Mouse (Mus musculus) gastrocnemius, adult 2 months (tissue): Measurements from ENCODE around the gene Rnf168. TPM values are rescaled to one million over a fixed set of nuclear protein-coding genes. Genes with fewer than 3 reads are reported as not detected.
"Not testable (repeated sequence)": the region's sequence is repeated elsewhere in the genome, so short reads cannot be mapped to it uniquely, and the experiment has no call there.

Experiments
- DNase-seq: peaks from one replicate; pipeline ENCODE4 v3.0.0; 2022
- H3K27ac ChIP-seq: fragments of 200-600 bp; 2 replicates; pipeline ENCODE4 v1.8.1; 2022; ENCODE audit warnings: mild to moderate bottlenecking
- H3K4me3 ChIP-seq: fragments of 200-600 bp; 2 replicates; pipeline ENCODE4 v1.8.1; 2022; ENCODE audit warnings: mild to moderate bottlenecking, moderate library complexity
- CTCF ChIP-seq: fragments of 200-600 bp; IDR thresholded peaks from 2 replicates; pipeline ENCODE4 v1.8.1; 2022; ENCODE audit warnings: antibody characterized with exemption, mild to moderate bottlenecking, moderate library complexity
- intact Hi-C: fragments of 180-260 bp; cut with DNase I; formaldehyde crosslinking; loops from one replicate; pipeline ENCODE4 v1.15.1; 2025
- total RNA-seq, 2 experiments: library from RNA; stranded (reverse); gene quantifications; 2 replicates each; pipeline ENCODE4 v1.2.3; 2021

Gene Rnf168
- total RNA-seq, 2 experiments from 2014 or later, result 8.6 to 10.5 TPM

DNA sequence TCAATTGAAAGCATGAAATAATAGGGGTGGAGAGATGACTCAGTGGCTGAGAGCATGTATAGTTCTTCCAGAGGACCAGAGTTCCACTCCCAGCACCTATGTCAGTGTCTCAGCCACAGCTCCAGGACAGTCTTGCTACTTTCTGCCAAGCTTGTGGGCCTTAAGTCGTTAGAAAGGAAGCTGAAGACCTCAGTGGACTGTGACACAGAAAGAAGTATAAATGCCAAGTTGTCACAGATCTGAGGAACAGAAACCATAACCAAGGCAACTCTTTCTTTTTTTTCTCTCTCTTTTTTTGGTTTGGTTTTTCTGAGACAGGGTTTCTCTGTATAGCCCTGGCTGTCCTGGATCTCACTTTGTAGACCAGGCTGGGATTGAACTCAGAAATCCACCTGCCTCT lies 1.4 kb upstream of the Rnf168 start:
- intact Hi-C loops, result loop anchor here (1.0 to 5.0 kb wide), 2 partner anchors 56 to 156 kb away; partner anchors contain the start of genes Pcyt1a and Ubxn7
- no peak for DNase-seq
- H3K4me3 ChIP-seq, result no peak overlapping the region
- H3K27ac ChIP-seq, result peak overlapping the region; percentile 98
- no peak for TF ChIP-seq CTCF

DNA sequence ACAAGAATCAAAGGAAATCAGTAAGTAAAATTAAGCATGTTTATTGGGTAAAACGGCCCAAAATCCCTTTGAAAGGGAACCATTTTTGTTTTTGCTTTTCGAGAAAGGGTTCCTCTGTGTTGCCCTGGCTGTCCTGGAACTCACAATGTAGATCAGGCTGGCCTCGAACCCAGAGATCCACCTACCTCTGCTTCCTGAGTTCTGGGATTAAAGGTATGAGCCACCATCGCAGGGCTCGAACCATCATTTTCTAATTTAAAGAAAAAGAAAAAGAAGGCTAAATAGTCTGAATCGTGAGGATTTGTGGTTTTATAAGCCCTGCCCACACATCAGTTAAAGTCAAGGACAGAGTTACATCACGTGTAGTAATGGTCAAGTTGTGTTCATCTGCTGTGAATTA lies 1.1 kb downstream of the Rnf168 start:
- DNase-seq, result no peak
- peak overlapping the region; percentile 98 for H3K27ac ChIP-seq
- intact Hi-C loops, result loop anchor here (5.0 kb wide), 1 partner anchor 154 kb away; the partner anchor contains the start of gene Pcyt1a
- peak overlapping the region; percentile 98 for H3K4me3 ChIP-seq
- no peak for TF ChIP-seq CTCF

DNA sequence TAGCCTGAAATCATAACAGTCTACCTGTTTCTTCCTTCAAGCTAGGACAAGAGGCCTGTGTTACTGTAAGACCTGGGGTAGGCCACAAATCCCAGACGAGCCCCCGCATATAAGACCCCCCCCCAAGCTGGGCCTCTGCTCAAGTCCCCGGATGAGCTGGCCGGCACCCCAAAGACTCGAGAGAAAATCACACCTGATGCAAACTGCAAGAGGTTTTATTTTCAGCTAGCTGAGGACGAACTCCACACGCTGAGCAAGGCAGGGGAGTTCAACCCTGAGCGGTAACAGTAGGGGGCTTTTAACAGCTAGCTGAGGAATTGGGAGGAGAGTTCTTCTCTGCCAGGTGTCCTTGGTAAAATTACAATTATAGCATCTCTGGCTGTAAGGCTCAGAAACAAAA lies 3.0 kb downstream of the Rnf168 start:
- intact Hi-C loops, result no loop called here
- no peak for TF ChIP-seq CTCF
- H3K27ac ChIP-seq, result no peak overlapping the region
- no peak overlapping the region for H3K4me3 ChIP-seq
- DNase-seq, result no peak

DNA sequence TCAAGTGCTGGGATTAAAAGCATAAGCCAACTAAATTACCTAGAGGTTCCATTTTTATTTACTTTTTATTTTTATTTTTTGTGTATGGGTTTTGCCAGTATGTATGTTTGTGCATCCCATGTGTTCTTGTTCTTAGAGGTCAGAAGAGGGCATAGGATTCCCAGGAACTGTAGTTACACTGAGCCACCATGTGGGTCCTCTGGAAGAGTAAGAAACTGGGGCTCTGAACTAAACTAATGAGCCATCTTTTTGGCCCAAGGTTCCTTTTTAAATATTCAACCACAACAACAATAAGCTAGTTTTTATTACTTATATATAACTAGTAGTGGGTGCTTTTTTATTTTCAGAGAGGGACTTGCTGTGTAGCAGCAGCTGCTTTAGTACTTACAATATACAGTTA lies 5.3 kb downstream of the Rnf168 start:
- DNase-seq, result no peak
- Histone ChIP-seq H3K27ac (no peak overlapping the region), H3K4me3 (no peak overlapping the region)
- no peak for TF ChIP-seq CTCF
- intact Hi-C loops, result no loop called here

DNA sequence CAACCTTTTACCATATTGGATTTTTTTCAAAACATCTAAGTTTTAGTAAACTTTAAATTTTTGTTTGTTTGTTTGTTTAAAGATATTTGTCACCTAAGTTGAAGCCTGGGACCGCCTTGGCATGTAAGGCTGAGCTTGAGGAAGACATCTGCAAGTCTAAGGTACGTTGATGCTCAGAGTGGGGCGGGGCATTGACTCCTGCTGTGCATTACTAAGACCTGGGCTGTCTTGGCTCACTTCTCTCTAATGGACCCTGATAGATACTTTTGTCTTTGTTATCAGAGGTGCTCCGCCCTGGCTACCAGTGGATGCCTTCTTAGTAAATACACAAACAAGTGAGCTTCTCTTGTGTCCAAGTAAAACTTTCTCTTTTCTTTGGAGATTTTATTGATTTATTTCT lies 14.6 kb downstream of the Rnf168 start:
- intact Hi-C loops, result no loop called here
- no peak overlapping the region for H3K27ac ChIP-seq
- no peak for DNase-seq
- TF ChIP-seq CTCF, result no peak
- no peak overlapping the region for H3K4me3 ChIP-seq

DNA sequence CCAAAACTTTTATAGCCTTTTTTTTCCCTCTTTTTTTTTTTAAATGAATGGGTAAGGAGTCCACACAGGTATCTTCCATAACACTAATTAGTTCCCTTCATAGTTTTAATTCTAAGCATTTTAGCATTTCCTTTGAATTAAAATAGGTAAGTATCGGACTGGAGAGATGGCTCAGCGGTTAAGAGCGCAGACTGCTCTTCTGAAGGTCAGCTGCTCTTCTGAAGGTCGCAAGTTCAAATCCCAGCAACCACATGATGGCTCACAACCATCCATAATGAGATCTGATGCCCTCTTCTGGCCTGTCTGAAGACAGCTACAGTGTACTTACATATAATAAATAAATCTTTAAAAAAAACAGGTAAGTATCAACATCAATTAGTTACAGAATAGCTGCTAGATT lies 22.4 kb downstream of the Rnf168 start:
- DNase-seq, H3K4me3 ChIP-seq, intact Hi-C loops, H3K27ac ChIP-seq: not testable (repeated sequence)
- TF ChIP-seq CTCF, result peak; percentile 16; the same call in 1 of the 2 replicates

DNA sequence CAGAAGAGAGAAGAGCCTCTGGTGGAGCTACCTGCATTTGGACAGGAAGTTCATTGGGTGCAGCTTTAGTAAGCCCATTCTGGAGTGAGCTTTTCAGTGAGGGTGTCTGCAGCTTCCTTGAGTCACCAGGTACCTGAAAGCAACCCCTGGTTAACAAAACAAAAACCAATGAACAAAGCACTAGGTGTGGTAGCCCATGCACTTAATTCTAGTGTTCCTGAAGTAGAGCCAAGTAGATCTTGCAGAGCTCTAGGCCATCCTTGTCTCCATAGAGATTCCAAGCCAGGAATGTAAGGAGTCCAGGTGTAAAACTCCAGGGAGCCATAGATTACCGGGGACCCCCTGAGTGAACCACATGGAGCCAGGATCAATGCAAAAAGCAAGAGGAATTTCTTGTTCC lies 25.8 kb downstream of the Rnf168 start:
- no peak for TF ChIP-seq CTCF
- intact Hi-C loops, result no loop called here
- H3K4me3 ChIP-seq, result no peak overlapping the region

DNA sequence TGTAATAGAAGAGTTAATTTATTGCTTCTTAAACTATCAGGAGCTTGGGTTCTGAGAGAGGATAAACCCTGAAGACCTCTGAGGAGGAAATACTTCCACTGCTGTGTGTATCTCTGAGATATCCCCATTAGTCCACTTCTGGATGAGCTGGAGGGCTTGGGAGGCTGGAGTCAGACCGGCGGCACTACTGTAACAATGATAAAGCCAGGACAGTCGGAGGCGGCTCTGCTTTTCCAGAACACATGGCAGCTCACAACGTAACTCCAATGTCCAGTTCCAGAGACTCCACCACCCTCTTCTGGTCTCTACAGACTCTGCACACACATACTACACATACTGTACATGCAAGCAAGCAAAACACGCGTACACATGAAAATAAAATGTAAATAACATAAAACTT lies 26.6 kb downstream of the Rnf168 start:
- H3K27ac ChIP-seq, result no peak overlapping the region
- intact Hi-C loops, result no loop called here
- H3K4me3 ChIP-seq, result no peak overlapping the region
- no peak for TF ChIP-seq CTCF
- DNase-seq, result no peak

More for the DNA sequence above, 25.8 kb downstream of the Rnf168 start:
- DNase-seq, result no peak
- H3K27ac ChIP-seq, result no peak overlapping the region

DNA sequence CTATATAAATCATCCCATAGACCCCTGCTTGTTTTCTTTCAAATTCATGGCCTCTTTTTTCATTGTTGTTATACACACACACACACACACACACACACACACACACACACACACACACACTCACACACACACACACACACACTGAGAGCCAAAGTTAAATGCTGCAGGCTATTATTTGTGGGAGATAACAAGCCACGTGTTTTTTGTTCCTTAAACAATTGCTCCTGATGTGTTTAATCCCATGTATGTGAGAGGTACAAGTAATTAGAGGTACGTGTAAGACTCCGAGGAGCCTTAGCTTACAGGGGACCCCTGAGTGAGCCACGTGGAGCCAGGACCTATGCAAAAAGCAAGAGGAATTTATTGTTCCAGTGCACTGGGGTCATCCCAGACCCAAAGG lies 34.7 kb downstream of the Rnf168 start:
- TF ChIP-seq CTCF, result no peak
- Histone ChIP-seq H3K4me3 (no peak overlapping the region), H3K27ac (no peak overlapping the region)
- no peak for DNase-seq
- intact Hi-C loops, result no loop called here

DNA sequence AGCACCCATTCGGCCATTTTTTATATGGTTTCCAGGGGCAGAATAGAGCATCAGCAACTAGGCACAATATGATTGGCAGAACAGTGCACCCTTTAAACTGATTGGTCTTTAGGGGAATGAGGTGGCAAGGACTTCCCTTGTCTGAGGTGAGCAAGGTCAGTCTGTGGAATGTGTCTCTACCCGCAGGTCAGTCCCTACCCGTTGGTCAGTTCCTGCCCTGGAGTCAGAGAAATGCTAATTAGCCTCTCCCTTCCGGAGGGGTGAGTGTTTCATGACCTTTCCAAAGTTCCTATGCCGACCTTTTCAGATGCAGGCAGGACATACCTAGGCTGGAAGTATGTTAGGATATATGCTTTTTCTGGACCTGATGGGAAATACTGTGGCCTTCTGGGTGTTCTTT lies 35.1 kb downstream of the Rnf168 start:
- TF ChIP-seq CTCF, result no peak
- no peak overlapping the region for H3K4me3 ChIP-seq
- no peak overlapping the region for H3K27ac ChIP-seq
- intact Hi-C loops, result no loop called here
- no peak for DNase-seq

DNA sequence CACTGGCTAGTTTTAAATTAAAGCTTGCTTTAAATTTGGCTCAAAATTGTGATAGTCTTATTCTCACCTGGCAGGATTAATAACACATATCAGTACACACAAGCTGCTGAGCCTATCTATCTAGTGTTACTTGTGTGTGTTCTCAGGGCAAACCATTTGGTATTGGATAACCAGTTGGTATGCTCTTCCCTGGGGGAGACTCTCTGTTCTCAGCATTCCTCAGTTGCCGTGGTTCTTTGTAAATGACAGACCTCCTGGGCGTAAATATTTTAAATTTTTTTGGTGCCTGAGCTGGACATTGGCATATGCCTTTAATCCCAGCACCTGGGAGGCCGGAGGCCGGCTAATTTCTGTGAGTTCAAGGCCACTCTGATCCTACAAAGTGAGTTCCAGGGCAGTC lies 35.6 kb downstream of the Rnf168 start:
- Histone ChIP-seq H3K27ac (no peak overlapping the region), H3K4me3 (no peak overlapping the region)
- intact Hi-C loops, result no loop called here
- TF ChIP-seq CTCF, result no peak
- DNase-seq, result no peak

DNA sequence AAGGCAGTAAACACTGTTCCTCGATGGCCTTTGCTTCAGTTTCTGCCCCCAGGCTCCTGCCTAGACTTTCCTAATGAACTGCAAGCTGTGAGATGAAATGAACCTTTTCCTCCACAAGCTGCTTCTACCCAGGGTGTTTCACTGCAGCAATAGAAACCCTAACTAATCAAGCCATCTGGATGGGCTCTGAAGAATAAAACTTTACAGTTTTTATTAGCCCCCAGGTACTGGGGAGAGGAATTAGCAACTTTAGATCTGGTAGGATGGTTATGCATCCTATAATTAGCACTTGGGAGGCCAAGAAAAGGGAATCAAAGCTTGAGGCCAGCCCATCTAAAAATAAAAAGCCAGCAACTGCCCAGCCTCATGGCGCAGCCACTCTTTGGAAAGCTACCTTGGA lies 39.3 kb downstream of the Rnf168 start:
- H3K4me3 ChIP-seq, result no peak overlapping the region
- no peak for DNase-seq
- TF ChIP-seq CTCF, result no peak
- H3K27ac ChIP-seq, result no peak overlapping the region
- intact Hi-C loops, result no loop called here

DNA sequence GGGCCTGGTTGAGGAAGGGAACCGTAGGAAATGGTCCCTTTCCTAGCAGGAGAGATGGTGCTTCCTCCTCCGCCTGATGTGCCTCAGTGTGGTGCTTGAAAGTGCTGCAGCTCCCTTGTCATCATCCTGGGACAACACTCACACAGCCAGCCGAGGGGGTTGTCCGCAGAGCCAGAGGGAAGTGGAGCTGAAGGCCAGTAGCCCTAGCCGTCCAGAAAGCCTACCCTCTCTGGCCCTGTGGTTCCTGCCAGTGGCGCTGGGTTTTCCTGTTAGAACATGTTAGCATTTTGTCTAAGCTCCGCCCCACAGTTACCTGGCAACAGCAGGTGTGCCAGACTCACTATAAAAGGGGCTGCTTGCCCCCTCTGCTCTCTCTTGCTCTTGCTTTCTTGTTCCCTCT lies 46.7 kb downstream of the Rnf168 start:
- TF ChIP-seq CTCF, result no peak
- intact Hi-C loops, result no loop called here
- Histone ChIP-seq H3K4me3 (no peak overlapping the region), H3K27ac (no peak overlapping the region)
- DNase-seq, result no peak

DNA sequence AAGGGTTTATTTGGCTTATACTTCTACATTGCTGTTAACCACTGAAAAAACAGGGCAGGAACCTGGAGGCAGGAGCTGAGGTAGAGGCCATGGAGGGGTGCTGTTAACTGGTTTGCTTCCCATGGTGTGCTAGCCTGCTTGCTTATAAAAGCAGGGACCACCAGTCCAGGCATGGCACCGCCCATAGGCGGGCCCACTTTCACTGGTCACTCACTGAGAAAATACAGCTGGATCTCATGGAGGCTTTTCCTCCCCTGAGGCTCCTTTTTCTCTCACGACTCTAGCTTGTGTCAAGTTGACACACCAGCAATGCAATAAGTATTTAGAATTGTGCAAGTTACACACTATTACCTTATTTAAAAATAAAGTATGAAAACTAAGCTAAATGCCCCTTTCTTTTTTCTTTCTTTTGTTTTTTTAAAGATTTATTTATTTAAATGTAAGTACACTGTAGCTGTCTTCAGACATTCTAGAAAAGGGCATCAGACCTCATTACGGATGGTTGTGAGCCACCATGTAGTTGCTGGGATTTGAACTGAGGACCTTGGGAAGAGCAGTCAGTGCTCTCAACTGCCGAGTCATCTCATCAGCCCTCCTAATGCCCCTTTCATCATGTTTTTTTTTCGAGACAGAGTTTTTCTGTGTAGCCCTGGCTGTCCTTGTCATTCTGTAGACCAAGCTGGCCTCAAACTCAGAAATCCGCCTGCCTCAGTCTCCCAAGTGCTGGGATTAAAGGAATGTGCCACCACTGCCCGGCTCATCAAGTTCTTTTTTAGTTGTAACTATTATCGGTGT lies 53.8 kb downstream of the Rnf168 start:
- no peak for TF ChIP-seq CTCF
- intact Hi-C loops, result loop anchor here (5.0 kb wide), 1 partner anchor 101 kb away; the partner anchor contains the start of gene Pcyt1a
- Histone ChIP-seq H3K27ac (peak overlapping the region; percentile 97), H3K4me3 (peak overlapping the region; percentile 98)
- DNase-seq, result no peak
